Mouse (Mus musculus): ENCODE results near the gene Slc7a5. TPM values are rescaled to one million over a fixed set of nuclear protein-coding genes. Genes with fewer than 3 reads are reported as not detected.

The Slc7a5 gene
- 19.8 and 26.4 TPM in 2 replicates for polyA plus RNA-seq (2014; fragmentation: Nextera tagmentation; extraction: Ambion mirVana)

- Histone ChIP-seq H3K9me3 (ENCODE audit: control insufficient read depth, low read length) (no peaks in the 10 kb centered on the region), H3K9ac (ENCODE audit: low read length) (peak within 1 kb of the TSS; percentile 66), H3K36me3 (ENCODE audit: control insufficient read depth, insufficient read depth, low read length) (no peaks in the 10 kb centered on the region), H3K4me2 (ENCODE audit: low read length) (peak within 1 kb of the TSS; percentile 95), H3K4me1 (replicated peaks; ENCODE audit: control insufficient read depth, insufficient read depth, low read length) (peaks cover 26% of the 10 kb centered on the region), H3K27ac (ENCODE audit: low read depth) (no peak within 1 kb of the TSS), H3K4me3 (ENCODE audit: low read depth, low read length) (peak within 1 kb of the TSS; percentile 76), H3K27me3 (replicated peaks; ENCODE audit: control insufficient read depth, insufficient read depth, low read length) (0 out of 2 replicates have a peak, but pooled peaks cover 3% of the 10 kb centered on the region)
- under 1% methylated on average over 57 of the region's 61 CpGs for WGBS
- DNase-seq (ENCODE audit: low spot score) (peak; percentile 96), ATAC-seq (replicated peaks; ENCODE audit: low FRiP score, low TSS enrichment, low read depth) (peak; percentile 91)
Observed at GRCm38 (mm10) chr8:121907587-121908248, at the start of gene Slc7a5. TSS of gene Slc7a5 (minus strand) at chr8:121907694.

GRCm38 (mm10) chr8:121955825-121956500 is 48.5 kb upstream of the Slc7a5 start:
- Histone ChIP-seq H3K9ac (ENCODE audit: low read length) (no peak overlapping the region), H3K9me3 (ENCODE audit: control insufficient read depth, low read length) (no peaks in the 10 kb centered on the region), H3K27ac (ENCODE audit: low read depth) (no peak overlapping the region), H3K4me1 (replicated peaks; ENCODE audit: control insufficient read depth, insufficient read depth, low read length) (peaks cover 17% of the 10 kb centered on the region), H3K27me3 (replicated peaks; ENCODE audit: control insufficient read depth, insufficient read depth, low read length) (no peaks in the 10 kb centered on the region), H3K4me2 (ENCODE audit: low read length) (no peak overlapping the region), H3K4me3 (ENCODE audit: low read depth, low read length) (no peak overlapping the region), H3K36me3 (ENCODE audit: control insufficient read depth, insufficient read depth, low read length) (peaks cover 39% of the 10 kb centered on the region)
- 65% methylated on average over 1 of the region's 1 CpGs for WGBS
- no peak for DNase-seq (ENCODE audit: low spot score)
- ATAC-seq (replicated peaks; ENCODE audit: low FRiP score, low TSS enrichment, low read depth): no peak

- peaks cover 17% of the 10 kb centered on the region for H3K4me1 ChIP-seq (replicated peaks; ENCODE audit: control insufficient read depth, insufficient read depth, low read length)
- 62% methylated on average over 10 of the region's 10 CpGs for WGBS
- H3K36me3 ChIP-seq (ENCODE audit: control insufficient read depth, insufficient read depth, low read length): peaks cover 39% of the 10 kb centered on the region
- H3K27ac ChIP-seq (ENCODE audit: low read depth): no peak overlapping the region
- ATAC-seq (replicated peaks; ENCODE audit: low FRiP score, low TSS enrichment, low read depth): no peak
- no peaks in the 10 kb centered on the region for H3K9me3 ChIP-seq (ENCODE audit: control insufficient read depth, low read length)
- no peak overlapping the region for H3K9ac ChIP-seq (ENCODE audit: low read length)
- no peak overlapping the region for H3K4me2 ChIP-seq (ENCODE audit: low read length)
- H3K27me3 ChIP-seq (replicated peaks; ENCODE audit: control insufficient read depth, insufficient read depth, low read length): no peaks in the 10 kb centered on the region
- no peak overlapping the region for H3K4me3 ChIP-seq (ENCODE audit: low read depth, low read length)
- no peak for DNase-seq (ENCODE audit: low spot score)
Observed at GRCm38 (mm10) chr8:121954981-121955555, 47.6 kb upstream of the Slc7a5 start.

GRCm38 (mm10) chr8:121953821-121954545 is 46.5 kb upstream of the Slc7a5 start:
- WGBS: 61% methylated on average over 3 of the region's 3 CpGs
- no peaks in the 10 kb centered on the region for H3K27me3 ChIP-seq (replicated peaks; ENCODE audit: control insufficient read depth, insufficient read depth, low read length)
- ATAC-seq (replicated peaks; ENCODE audit: low FRiP score, low TSS enrichment, low read depth) (no peak), DNase-seq (ENCODE audit: low spot score) (no peak)
- H3K9me3 ChIP-seq (ENCODE audit: control insufficient read depth, low read length): no peaks in the 10 kb centered on the region
- no peak overlapping the region for H3K27ac ChIP-seq (ENCODE audit: low read depth)
- H3K4me3 ChIP-seq (ENCODE audit: low read depth, low read length): no peak overlapping the region
- H3K36me3 ChIP-seq (ENCODE audit: control insufficient read depth, insufficient read depth, low read length): peaks cover 39% of the 10 kb centered on the region
- H3K4me1 ChIP-seq (replicated peaks; ENCODE audit: control insufficient read depth, insufficient read depth, low read length): peaks cover 17% of the 10 kb centered on the region
- no peak overlapping the region for H3K9ac ChIP-seq (ENCODE audit: low read length)
- no peak overlapping the region for H3K4me2 ChIP-seq (ENCODE audit: low read length)

GRCm38 (mm10) chr8:121952800-121953199 is 45.3 kb upstream of the Slc7a5 start:
- no peak overlapping the region for H3K4me3 ChIP-seq (ENCODE audit: low read depth, low read length)
- H3K9me3 ChIP-seq (ENCODE audit: control insufficient read depth, low read length): no peaks in the 10 kb centered on the region
- H3K36me3 ChIP-seq (ENCODE audit: control insufficient read depth, insufficient read depth, low read length): peaks cover 39% of the 10 kb centered on the region
- DNase-seq (ENCODE audit: low spot score): no peak
- H3K4me2 ChIP-seq (ENCODE audit: low read length): no peak overlapping the region; the same call in 1 of the 2 replicates
- H3K4me1 ChIP-seq (replicated peaks; ENCODE audit: control insufficient read depth, insufficient read depth, low read length): peaks cover 27% of the 10 kb centered on the region
- H3K27ac ChIP-seq (ENCODE audit: low read depth): no peak overlapping the region
- no peak for ATAC-seq (replicated peaks; ENCODE audit: low FRiP score, low TSS enrichment, low read depth)
- 94% methylated on average over 7 of the region's 7 CpGs for WGBS
- no peaks in the 10 kb centered on the region for H3K27me3 ChIP-seq (replicated peaks; ENCODE audit: control insufficient read depth, insufficient read depth, low read length)
- no peak overlapping the region for H3K9ac ChIP-seq (ENCODE audit: low read length)

GRCm38 (mm10) chr8:121952122-121952521 is 44.6 kb upstream of the Slc7a5 start:
- Histone ChIP-seq H3K4me2 (ENCODE audit: low read length) (peak overlapping the region; percentile 88), H3K27me3 (replicated peaks; ENCODE audit: control insufficient read depth, insufficient read depth, low read length) (no peaks in the 10 kb centered on the region), H3K4me1 (replicated peaks; ENCODE audit: control insufficient read depth, insufficient read depth, low read length) (peaks cover 31% of the 10 kb centered on the region), H3K4me3 (ENCODE audit: low read depth, low read length) (peak overlapping the region; percentile 11), H3K9me3 (ENCODE audit: control insufficient read depth, low read length) (no peaks in the 10 kb centered on the region), H3K27ac (ENCODE audit: low read depth) (no peak overlapping the region), H3K36me3 (ENCODE audit: control insufficient read depth, insufficient read depth, low read length) (peaks cover 39% of the 10 kb centered on the region), H3K9ac (ENCODE audit: low read length) (peak overlapping the region; percentile 88; the same call in 1 of the 2 replicates)
- no peak for ATAC-seq (replicated peaks; ENCODE audit: low FRiP score, low TSS enrichment, low read depth)
- DNase-seq (ENCODE audit: low spot score): no peak

GRCm38 (mm10) chr8:121951656-121952009 is 44.1 kb upstream of the Slc7a5 start:
- Histone ChIP-seq H3K36me3 (ENCODE audit: control insufficient read depth, insufficient read depth, low read length) (peaks cover 39% of the 10 kb centered on the region), H3K27me3 (replicated peaks; ENCODE audit: control insufficient read depth, insufficient read depth, low read length) (no peaks in the 10 kb centered on the region), H3K9me3 (ENCODE audit: control insufficient read depth, low read length) (no peaks in the 10 kb centered on the region), H3K4me3 (ENCODE audit: low read depth, low read length) (peak overlapping the region; percentile 47), H3K4me1 (replicated peaks; ENCODE audit: control insufficient read depth, insufficient read depth, low read length) (peaks cover 35% of the 10 kb centered on the region), H3K27ac (ENCODE audit: low read depth) (no peak overlapping the region; the same call in 1 of the 2 replicates), H3K4me2 (ENCODE audit: low read length) (peak overlapping the region; percentile 88), H3K9ac (ENCODE audit: low read length) (peak overlapping the region; percentile 88)
- DNase-seq (ENCODE audit: low spot score): no peak
- 25% methylated on average over 7 of the region's 7 CpGs for WGBS
- no peak for ATAC-seq (replicated peaks; ENCODE audit: low FRiP score, low TSS enrichment, low read depth)
